Mouse (Mus musculus) limb, embryonic 12.5 days (tissue): ENCODE measurements around the gene Gm10639. TPM values are rescaled to one million over a fixed set of nuclear protein-coding genes. Genes with fewer than 3 reads are reported as not detected.
"Not testable (repeated sequence)": the region's sequence is repeated elsewhere in the genome, so short reads cannot be mapped to it uniquely, and the experiment has no call there.

Experiments
- ATAC-seq: fragments of 200-750 bp; cut with Nextera tagmentation; 2 replicates; pipeline ENCODE4 v1.8.0; 2017; ENCODE audit warnings: low read depth, moderate TSS enrichment; ENCODE audit not compliant: insufficient number of reproducible peaks, insufficient read depth, low FRiP score, low TSS enrichment
- H3K27ac ChIP-seq: fragments of 300-500 bp; sonication (generic); 2 replicates; pipeline ENCODE4 v1.5.1; 2016; ENCODE audit warnings: mild to moderate bottlenecking, moderate library complexity
- H3K27me3 ChIP-seq: fragments of 300-500 bp; sonication (generic); 2 replicates; pipeline ENCODE4 v1.6.1; 2016; ENCODE audit warnings: mild to moderate bottlenecking, moderate library complexity
- H3K36me3 ChIP-seq: fragments of 300-500 bp; sonication (generic); 2 replicates; pipeline ENCODE4 v1.6.1; 2016; ENCODE audit warnings: mild to moderate bottlenecking, moderate library complexity
- H3K4me1 ChIP-seq: fragments of 300-500 bp; sonication (generic); replicated peaks from 2 replicates; pipeline ENCODE4 v1.6.1; 2016
- H3K4me2 ChIP-seq: fragments of 300-500 bp; sonication (generic); 2 replicates; pipeline ENCODE4 v1.6.1; 2016; ENCODE audit warnings: mild to moderate bottlenecking, moderate library complexity
- H3K4me3 ChIP-seq: fragments of 300-500 bp; sonication (generic); replicated peaks from 2 replicates; pipeline ENCODE4 v1.5.1; 2016; ENCODE audit warnings: mild to moderate bottlenecking
- H3K9ac ChIP-seq: fragments of 300-500 bp; sonication (generic); replicated peaks from 2 replicates; pipeline ENCODE4 v1.6.1; 2016; ENCODE audit warnings: mild to moderate bottlenecking, moderate library complexity
- H3K9me3 ChIP-seq: fragments of 300-500 bp; sonication (generic); 2 replicates; pipeline ENCODE4 v1.6.1; 2016; ENCODE audit warnings: mild to moderate bottlenecking, moderate library complexity
- WGBS: fragments of 180-500 bp; shearing (Covaris S2); methylation state at CpG from one replicate; pipeline ENCODE4 v1.1.7; 2016; 5-methylcytosine and 5-hydroxymethylcytosine counted together
- polyA plus RNA-seq: library from polyadenylated mRNA; unstranded; fragments of >200 nt; fragmentation: Nextera tagmentation; extraction: Ambion mirVana; gene quantifications from 2 replicates; pipeline ENCODE4 v1.2.1, GENCODE M21; 2016

The Gm10639 gene
- polyA plus RNA-seq, 1 experiment from 2014 or later: not detected

DNA sequence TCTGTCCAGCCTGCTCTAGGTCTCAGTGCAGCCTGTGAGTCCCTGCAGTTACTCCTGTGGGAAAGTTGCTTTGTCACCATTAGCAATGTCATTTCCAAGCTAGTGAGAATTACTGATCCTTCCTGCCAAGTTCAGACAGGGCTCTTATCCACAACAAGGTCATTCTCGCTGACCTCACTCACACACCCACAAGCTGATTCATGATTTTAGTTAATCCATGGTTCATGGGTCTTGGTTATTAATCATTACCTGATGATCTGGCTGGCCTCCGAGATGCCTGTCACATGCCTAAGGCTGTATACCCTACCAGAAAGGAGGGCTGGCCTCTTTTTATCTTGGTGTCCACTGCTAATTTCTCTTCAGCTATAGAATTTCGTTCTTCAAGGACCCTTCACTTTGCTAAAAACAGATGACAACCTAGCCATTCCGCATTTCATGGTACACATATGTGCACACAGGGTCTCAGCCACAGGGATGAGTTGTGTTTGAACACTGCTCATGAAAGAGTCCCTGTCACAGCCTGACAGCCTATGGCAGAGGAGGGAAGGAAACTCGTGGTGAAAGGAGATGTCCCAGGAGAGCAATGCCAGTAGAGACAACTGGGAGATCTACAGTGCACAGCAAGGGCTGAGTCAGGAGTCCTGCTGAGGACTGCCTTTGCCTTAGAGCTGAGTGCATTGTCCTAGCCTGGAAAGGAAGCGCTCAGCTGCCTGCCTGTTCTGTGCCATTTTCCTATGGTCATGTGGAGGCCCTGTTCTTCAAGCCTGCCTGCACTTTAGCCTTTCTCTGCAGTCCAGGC is 58.7 kb downstream of the Gm10639 start:
- WGBS: 66% methylated on average over 6 of the region's 6 CpGs
- H3K4me2 ChIP-seq, H3K9me3 ChIP-seq, H3K4me1 ChIP-seq, H3K36me3 ChIP-seq, H3K27me3 ChIP-seq, H3K27ac ChIP-seq, ATAC-seq, H3K9ac ChIP-seq, H3K4me3 ChIP-seq: not testable (repeated sequence)

DNA sequence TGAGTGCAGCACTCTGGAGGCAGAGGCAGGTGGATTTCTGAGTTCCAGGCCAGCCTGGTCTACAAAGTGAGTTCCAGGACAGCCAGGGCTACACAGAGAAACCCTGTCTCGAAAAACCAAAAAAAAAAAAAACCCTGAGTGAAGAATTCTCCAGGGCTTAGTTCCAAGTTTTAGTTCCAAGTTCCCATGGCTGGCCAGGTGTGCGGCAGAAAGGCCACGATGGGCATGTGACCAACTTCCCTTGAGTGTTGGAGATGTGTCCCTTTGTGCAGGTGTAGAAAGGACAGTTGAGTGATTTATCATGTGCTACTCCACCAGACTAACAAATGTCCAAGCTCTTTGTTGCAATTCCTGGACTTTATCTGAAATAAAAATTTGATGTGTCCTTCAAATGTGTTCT is 59.4 kb downstream of the Gm10639 start:
- H3K9ac ChIP-seq, H3K4me2 ChIP-seq, ATAC-seq, H3K27me3 ChIP-seq, H3K27ac ChIP-seq, H3K4me3 ChIP-seq, H3K36me3 ChIP-seq, H3K4me1 ChIP-seq, H3K9me3 ChIP-seq: not testable (repeated sequence)
- WGBS: 81% methylated on average over 3 of the region's 3 CpGs

DNA sequence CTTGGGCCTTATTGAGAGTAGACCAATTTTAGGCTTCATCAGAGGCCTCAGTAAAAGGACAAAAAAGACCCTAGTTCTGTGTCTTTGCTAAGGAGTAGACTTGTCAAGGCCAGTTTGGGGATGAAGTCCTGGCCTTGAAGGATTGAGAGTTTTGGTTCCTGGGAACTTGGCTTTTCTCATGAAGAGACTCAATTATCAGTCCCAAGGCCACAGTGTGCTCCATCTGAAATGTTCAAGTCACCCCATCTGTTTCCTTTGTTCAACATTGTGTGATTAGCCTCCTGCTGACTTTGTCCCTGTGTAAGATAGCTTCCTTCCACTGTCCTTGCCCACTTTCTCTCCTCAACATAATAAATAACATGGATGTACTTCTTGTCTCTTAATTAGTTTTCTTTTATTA is 60.3 kb downstream of the Gm10639 start:
- not testable (repeated sequence) for H3K9ac ChIP-seq, ATAC-seq, H3K27me3 ChIP-seq, H3K4me3 ChIP-seq, H3K36me3 ChIP-seq, H3K9me3 ChIP-seq, H3K4me2 ChIP-seq, H3K4me1 ChIP-seq, H3K27ac ChIP-seq

DNA sequence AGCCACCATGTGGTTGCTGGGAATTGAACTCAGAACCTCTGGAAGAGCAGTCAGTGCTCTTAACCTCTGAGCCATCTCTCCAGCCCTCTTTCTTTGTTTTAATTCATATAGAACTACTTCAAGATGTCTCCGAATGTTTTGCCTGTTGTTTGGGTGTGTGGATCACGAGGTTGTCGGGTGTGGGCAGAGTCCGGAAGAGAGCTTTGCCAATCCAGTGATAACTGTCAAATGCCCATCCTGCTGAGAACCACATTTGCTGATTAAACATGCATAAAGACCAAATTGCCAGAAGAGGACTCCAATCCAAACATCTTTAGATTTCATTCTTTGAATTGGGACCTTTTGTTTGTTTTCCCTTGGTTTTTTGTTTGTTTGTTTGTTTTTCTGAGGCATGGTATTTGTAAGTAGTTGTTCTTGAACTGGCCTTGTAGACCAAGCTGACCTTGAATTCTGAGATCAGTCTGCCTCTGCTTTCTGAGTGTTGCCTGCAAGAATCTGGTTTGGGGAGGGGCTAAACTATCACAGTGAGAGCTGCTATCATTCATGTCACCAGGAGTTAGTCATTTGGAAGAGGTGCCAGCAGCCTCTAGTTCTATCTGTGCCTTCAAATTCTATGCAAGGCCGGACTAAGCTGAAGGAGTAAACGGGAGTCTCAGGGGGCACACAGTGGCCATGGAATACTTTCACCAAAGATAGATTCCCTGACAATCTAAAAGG is 61.9 kb downstream of the Gm10639 start:
- no peak overlapping the region for H3K4me2 ChIP-seq
- no peak overlapping the region for H3K9ac ChIP-seq
- H3K4me3 ChIP-seq: no peak overlapping the region
- no peaks in the 10 kb centered on the region for H3K27me3 ChIP-seq
- ATAC-seq: no peak
- H3K4me1 ChIP-seq: no peaks in the 10 kb centered on the region
- H3K9me3 ChIP-seq: no peaks in the 10 kb centered on the region
- no peaks in the 10 kb centered on the region for H3K36me3 ChIP-seq
- no peak overlapping the region for H3K27ac ChIP-seq
- WGBS: 84% methylated on average over 6 of the region's 6 CpGs

Other genes starting within 250 kb of the Gm10639 start
- not detected in 2 replicates for gene Gcm1, start 238.0 kb upstream of the Gm10639 start, polyA plus RNA-seq
- gene Fbxo9, start 180.9 kb upstream of the Gm10639 start, polyA plus RNA-seq: 40.6 and 41.4 TPM in 2 replicates
- gene Ick, start 180.7 kb upstream of the Gm10639 start, polyA plus RNA-seq: 35.1 and 37.8 TPM in 2 replicates
- gene Gsta4, start 107.1 kb upstream of the Gm10639 start, polyA plus RNA-seq: 133 and 140 TPM in 2 replicates
- not detected in 2 replicates for gene Gsta1, start 59.3 kb upstream of the Gm10639 start, polyA plus RNA-seq
- not detected in 2 replicates for gene Gm3776, start 32.8 kb upstream of the Gm10639 start, polyA plus RNA-seq
- not detected in 2 replicates for gene Omt2a, start 24.9 kb downstream of the Gm10639 start, polyA plus RNA-seq
- not detected in 2 replicates for gene Omt2b, start 37.7 kb downstream of the Gm10639 start, polyA plus RNA-seq
- gene Gsta2, start 65.9 kb downstream of the Gm10639 start, polyA plus RNA-seq: not detected in 2 replicates
- 0.37 and 1.3 TPM in 2 replicates for gene Dppa5a, start 78.3 kb downstream of the Gm10639 start, polyA plus RNA-seq
- 2.5 and 3.0 TPM in 2 replicates for gene Ooep, start 88.8 kb downstream of the Gm10639 start, polyA plus RNA-seq
- gene Ddx43, start 105.9 kb downstream of the Gm10639 start, polyA plus RNA-seq: 0.30 and 0.54 TPM in 2 replicates
- 1.7 TPM in 2 replicates for gene Cgas, start 153.3 kb downstream of the Gm10639 start, polyA plus RNA-seq
- 20.3 and 23.5 TPM in 2 replicates for gene Mto1, start 158.3 kb downstream of the Gm10639 start, polyA plus RNA-seq
- 0.79 and 0.88 TPM in 2 replicates for gene Gm17324, start 158.9 kb downstream of the Gm10639 start, polyA plus RNA-seq
- 4,104 and 4,228 TPM in 2 replicates for gene Eef1a1, start 199.2 kb downstream of the Gm10639 start, polyA plus RNA-seq